ENCODE assay signal across 16 mouse cellular contexts in genomic region chr1:60655691-60656595, GRCm38 (mm10).
A peak's percentile ranks its signal among the peaks of the same experiment; 100 is the strongest.
DNase-seq lines count a peak whose midpoint lies in the region; ATAC-seq and TF ChIP-seq lines count a peak whose summit lies in the region.
"Had no signal": no experiment of that assay in that cellular context is flagged by ENCODE, and none has a peak within 500 bp of the region (broad histone marks: within the 10 kb centered on the region; RNA-seq: fewer than 3 reads in every experiment).

No protein-coding gene starts in this region.

- H3K9ac ChIP-seq in kidney, embryonic 16.5 days (replicated peaks; ENCODE audit: low read length), result no peak overlapping the region
- H3K9ac ChIP-seq: embryonic facial prominence, embryonic 13.5 days; hindbrain, embryonic 15.5 days; limb, embryonic 15.5 days; midbrain, embryonic 13.5 days had no signal

- H3K4me1 ChIP-seq in kidney, embryonic 16.5 days (ENCODE audit: insufficient read depth, low read length), result peaks cover 8% of the 10 kb centered on the region
- H3K4me1 ChIP-seq in spleen, adult 2 months (ENCODE audit: control insufficient read depth, insufficient read depth, insufficient read length), result peaks cover 4% of the 10 kb centered on the region; the same call in 1 of the 2 replicates
- H3K4me1 ChIP-seq: embryonic facial prominence, embryonic 13.5 days; forebrain, embryonic 10.5 days; hindbrain, embryonic 15.5 days; limb, embryonic 15.5 days; midbrain, embryonic 13.5 days had no signal

- peak overlapping the region; percentile 13 for H3K27ac ChIP-seq in kidney, embryonic 16.5 days (ENCODE audit: low read length)
- 0 out of 2 replicates have a peak overlapping the region, but pooled peaks have one; percentile 42 for H3K27ac ChIP-seq in spleen, adult 2 months (ENCODE audit: insufficient read depth, low read length)
- H3K27ac ChIP-seq: embryonic facial prominence, embryonic 13.5 days; forebrain, embryonic 10.5 days; hindbrain, embryonic 15.5 days; limb, embryonic 15.5 days; macrophage; midbrain, embryonic 13.5 days had no signal

- WGBS in kidney, embryonic 16.5 days, result 82% methylated on average over 6 of the region's 6 CpGs
- WGBS in spleen, adult 2 months, result 89% methylated on average over 6 of the region's 6 CpGs

- no peaks in the 10 kb centered on the region for H3K27me3 ChIP-seq in kidney, embryonic 16.5 days (ENCODE audit: insufficient read depth, low read length)
- no peaks in the 10 kb centered on the region for H3K27me3 ChIP-seq in spleen, adult 2 months (ENCODE audit: control insufficient read depth, insufficient read depth, low read length)
- H3K27me3 ChIP-seq: embryonic facial prominence, embryonic 13.5 days; hindbrain, embryonic 15.5 days; limb, embryonic 15.5 days; midbrain, embryonic 13.5 days had no signal

- no peak overlapping the region for H3K4me2 ChIP-seq in kidney, embryonic 16.5 days (replicated peaks; ENCODE audit: low read depth, low read length)
- H3K4me2 ChIP-seq: embryonic facial prominence, embryonic 13.5 days; hindbrain, embryonic 15.5 days; limb, embryonic 15.5 days; midbrain, embryonic 13.5 days had no signal

- no peak overlapping the region for H3K4me3 ChIP-seq in kidney, embryonic 16.5 days (ENCODE audit: low read length)
- no peak overlapping the region for H3K4me3 ChIP-seq in spleen, adult 2 months (ENCODE audit: extremely low read depth, insufficient read depth, insufficient read length)
- H3K4me3 ChIP-seq: embryonic facial prominence, embryonic 13.5 days; forebrain, embryonic 10.5 days; hindbrain, embryonic 15.5 days; limb, embryonic 15.5 days; midbrain, embryonic 13.5 days; myocyte had no signal

- TF ChIP-seq POLR2A in spleen, adult 2 months (IDR thresholded peaks at IDR 0.05; ENCODE audit: low read depth, low read length), result no peak

- intact Hi-C loops in heart, postnatal 25 days (cut with DNase I), result no loop called here

- no peak for TF ChIP-seq CTCF in spleen, adult 2 months (IDR thresholded peaks at IDR 0.05; ENCODE audit: extremely low read depth, insufficient read depth, insufficient read length, insufficient replicate concordance)

- peak; percentile 93 for DNase-seq in heart, adult 11 months
- no peak for DNase-seq in heart, postnatal 25 days (ENCODE audit: low spot score)
- no peak for DNase-seq in kidney, postnatal 4 days
- DNase-seq in spleen, adult 2 months (ENCODE audit: low read depth in 1 of 2, low spot score in 2 of 2), result no peak
- no peak for DNase-seq in spleen, adult 12 weeks (ENCODE audit: low spot score)
- no peak for DNase-seq in thymus, postnatal 14 days
- DNase-seq: cerebellum, adult 18-20 months had no signal

- no peaks in the 10 kb centered on the region for H3K36me3 ChIP-seq in kidney, embryonic 16.5 days (ENCODE audit: insufficient read depth, low read length)
- H3K36me3 ChIP-seq in spleen, adult 2 months (ENCODE audit: control insufficient read depth, insufficient read depth, low read length), result no peaks in the 10 kb centered on the region
- H3K36me3 ChIP-seq: embryonic facial prominence, embryonic 13.5 days; forebrain, embryonic 10.5 days; hindbrain, embryonic 15.5 days; limb, embryonic 15.5 days; midbrain, embryonic 13.5 days had no signal

- no peak for ATAC-seq in kidney, embryonic 16.5 days (ENCODE audit: low FRiP score, low TSS enrichment)
- ATAC-seq in erythroblast, adult 5-6 weeks (replicated peaks; ENCODE audit: low FRiP score, poor library complexity, severe bottlenecking), result no peak
- ATAC-seq: midbrain, embryonic 13.5 days had no signal

- 0 out of 2 replicates have a peak, but pooled peaks cover 3% of the 10 kb centered on the region for H3K9me3 ChIP-seq in kidney, embryonic 16.5 days (ENCODE audit: low read length)
- H3K9me3 ChIP-seq: embryonic facial prominence, embryonic 13.5 days; forebrain, embryonic 10.5 days; hindbrain, embryonic 15.5 days; limb, embryonic 15.5 days; midbrain, embryonic 13.5 days had no signal
